Mouse (Mus musculus) retina, postnatal 1 day (tissue): ENCODE measurements around the gene Gm21767.
"Not testable (repeated sequence)": the region's sequence is repeated elsewhere in the genome, so short reads cannot be mapped to it uniquely, and the experiment has no call there.

Experiments
- DNase-seq: peaks from one replicate; pipeline ENCODE4 v3.0.0-alpha.2; 2012

Gm21767 gene

GRCm38 (mm10) chrY:13941438-13941837 is at the start of gene Gm21767:
TSS of gene Gm21767 (plus strand) at chrY:13941738.
- DNase-seq = not testable (repeated sequence)
